Comparison of ENCODE assay signal across 16 mouse cellular contexts in the genomic region with DNA sequence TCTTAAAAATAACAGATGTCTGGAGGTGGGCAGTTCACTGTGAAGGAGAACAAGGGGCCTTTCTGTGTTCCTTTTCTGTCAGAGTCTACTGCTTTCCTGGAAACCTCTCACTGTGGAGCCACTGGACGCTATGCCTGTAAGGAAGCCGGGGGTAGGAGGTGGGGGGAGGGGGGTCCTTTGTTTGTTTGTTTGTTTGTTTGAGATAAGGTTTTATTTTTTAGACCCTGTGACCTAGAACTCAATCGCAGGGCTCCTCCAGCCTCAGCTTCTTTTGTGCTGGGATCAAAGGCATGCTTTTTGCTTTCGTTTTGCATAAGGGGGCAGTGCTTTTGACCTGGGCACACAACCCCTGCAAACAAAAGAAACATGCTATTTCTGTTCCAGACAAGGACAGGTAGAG. TPM values are rescaled to one million over a fixed set of nuclear protein-coding genes. Genes with fewer than 3 reads are reported as not detected.
DNase-seq lines count a peak whose midpoint lies in the region; ATAC-seq and TF ChIP-seq lines count a peak whose summit lies in the region.
"Had no signal": no experiment of that assay in that cellular context is flagged by ENCODE, and none has a peak within 500 bp of the region (broad histone marks: within the 10 kb centered on the region; RNA-seq: fewer than 3 reads in every experiment).

No protein-coding gene starts in this region.

- H3K4me3 ChIP-seq in heart, embryonic 15.5 days: no peak overlapping the region
- H3K4me3 ChIP-seq in heart, adult 2 months: no peak overlapping the region
- no peak overlapping the region for H3K4me3 ChIP-seq in midbrain, embryonic 11.5 days (ENCODE audit: low read depth, low read length)
- H3K4me3 ChIP-seq in midbrain, embryonic 15.5 days: no peak overlapping the region
- peak overlapping the region; percentile 35 for H3K4me3 ChIP-seq in limb, embryonic 10.5 days
- peak overlapping the region; percentile 10 for H3K4me3 ChIP-seq in myocyte
- H3K4me3 ChIP-seq: embryonic facial prominence, embryonic 15.5 days; hindbrain, embryonic 13.5 days; left cerebral cortex, adult 2 months had no signal

- DNase-seq in heart, adult 2 months: no peak
- peak; percentile 82 for DNase-seq in midbrain, embryonic 11.5 days (ENCODE audit: low spot score, missing footprints)
- DNase-seq in limb, embryonic 10.5 days (ENCODE audit: low spot score): no peak
- no peak for DNase-seq in adrenal gland, adult 18-20 months (ENCODE audit: low spot score in 2 of 2)
- DNase-seq in gastrocnemius, postnatal 10 days: no peak
- DNase-seq: cerebellum, adult 9-10 months; gastrocnemius, postnatal 25 days; kidney, postnatal 10 days; lung, adult 2 months had no signal

- intact Hi-C loops in heart, adult 2 months (cut with DNase I): no loop called here

- WGBS in heart, embryonic 15.5 days: 37% methylated on average over 4 of the region's 4 CpGs
- 44% methylated on average over 4 of the region's 4 CpGs for WGBS in heart, adult 2 months
- 29% methylated on average over 4 of the region's 4 CpGs for WGBS in midbrain, embryonic 11.5 days
- 35% methylated on average over 4 of the region's 4 CpGs for WGBS in midbrain, embryonic 15.5 days
- 20% methylated on average over 4 of the region's 4 CpGs for WGBS in limb, embryonic 10.5 days

- TF ChIP-seq CTCF in heart, adult 2 months (IDR thresholded peaks at IDR 0.05): no peak

- no peaks in the 10 kb centered on the region for H3K36me3 ChIP-seq in heart, embryonic 15.5 days
- no peaks in the 10 kb centered on the region for H3K36me3 ChIP-seq in heart, adult 2 months (ENCODE audit: control insufficient read depth, insufficient read depth, low read length)
- no peaks in the 10 kb centered on the region for H3K36me3 ChIP-seq in midbrain, embryonic 11.5 days (ENCODE audit: control insufficient read depth, insufficient read depth, low read length)
- no peaks in the 10 kb centered on the region for H3K36me3 ChIP-seq in midbrain, embryonic 15.5 days (replicated peaks)
- H3K36me3 ChIP-seq in limb, embryonic 10.5 days: no peaks in the 10 kb centered on the region
- H3K36me3 ChIP-seq in myocyte (ENCODE audit: control insufficient read depth, insufficient read depth): no peaks in the 10 kb centered on the region
- H3K36me3 ChIP-seq: embryonic facial prominence, embryonic 15.5 days; hindbrain, embryonic 13.5 days had no signal

- H3K4me2 ChIP-seq in heart, embryonic 15.5 days: peak overlapping the region; percentile 19; the same call in 1 of the 2 replicates
- H3K4me2 ChIP-seq in midbrain, embryonic 11.5 days: no peak overlapping the region
- no peak overlapping the region for H3K4me2 ChIP-seq in midbrain, embryonic 15.5 days
- H3K4me2 ChIP-seq in myocyte (ENCODE audit: low read depth): peak overlapping the region; percentile 95
- H3K4me2 ChIP-seq: hindbrain, embryonic 13.5 days had no signal

- no peak overlapping the region for H3K9ac ChIP-seq in heart, embryonic 15.5 days
- H3K9ac ChIP-seq in heart, adult 2 months (ENCODE audit: low read depth, low read length): no peak overlapping the region
- H3K9ac ChIP-seq in midbrain, embryonic 11.5 days (ENCODE audit: low read length): no peak overlapping the region
- no peak overlapping the region for H3K9ac ChIP-seq in midbrain, embryonic 15.5 days
- H3K9ac ChIP-seq: embryonic facial prominence, embryonic 15.5 days; hindbrain, embryonic 13.5 days had no signal

- ATAC-seq in heart, embryonic 15.5 days (replicated peaks; ENCODE audit: insufficient number of reproducible peaks, insufficient read depth, low FRiP score, low read depth): no peak
- ATAC-seq in midbrain, embryonic 11.5 days (ENCODE audit: low FRiP score): no peak
- no peak for ATAC-seq in midbrain, embryonic 15.5 days (replicated peaks)
- ATAC-seq: CD4-positive, CD25-positive, alpha-beta regulatory T cell, adult 4 months had no signal

- TF ChIP-seq EP300 in heart, adult 2 months (IDR thresholded peaks at IDR 0.05; ENCODE audit: insufficient read depth, low read depth, low read length): no peak

- H3K27me3 ChIP-seq in heart, embryonic 15.5 days: no peaks in the 10 kb centered on the region
- no peaks in the 10 kb centered on the region for H3K27me3 ChIP-seq in heart, adult 2 months (ENCODE audit: control insufficient read depth, insufficient read depth, low read length)
- no peaks in the 10 kb centered on the region; the same call in 1 of the 2 replicates for H3K27me3 ChIP-seq in midbrain, embryonic 11.5 days (ENCODE audit: control insufficient read depth, insufficient read depth, low read length)
- H3K27me3 ChIP-seq in midbrain, embryonic 15.5 days (replicated peaks): no peaks in the 10 kb centered on the region; the same call in 1 of the 2 replicates
- H3K27me3 ChIP-seq in limb, embryonic 10.5 days (ENCODE audit: low read depth, poor library complexity, severe bottlenecking): no peaks in the 10 kb centered on the region
- no peaks in the 10 kb centered on the region for H3K27me3 ChIP-seq in myocyte (ENCODE audit: control insufficient read depth, insufficient read depth, insufficient read length)
- H3K27me3 ChIP-seq: embryonic facial prominence, embryonic 15.5 days; hindbrain, embryonic 13.5 days had no signal

- no peaks in the 10 kb centered on the region for H3K79me2 ChIP-seq in heart, adult 2 months (replicated peaks; ENCODE audit: control insufficient read depth, insufficient read depth, low read length)
- H3K79me2 ChIP-seq in myocyte (ENCODE audit: control insufficient read depth, insufficient read depth): no peaks in the 10 kb centered on the region

- no peaks in the 10 kb centered on the region for H3K9me3 ChIP-seq in heart, embryonic 15.5 days (replicated peaks)
- no peaks in the 10 kb centered on the region for H3K9me3 ChIP-seq in midbrain, embryonic 11.5 days (ENCODE audit: control insufficient read depth, low read length)
- H3K9me3 ChIP-seq in midbrain, embryonic 15.5 days: no peaks in the 10 kb centered on the region
- no peaks in the 10 kb centered on the region for H3K9me3 ChIP-seq in limb, embryonic 10.5 days (replicated peaks)
- H3K9me3 ChIP-seq: embryonic facial prominence, embryonic 15.5 days; hindbrain, embryonic 13.5 days had no signal

- TF ChIP-seq POLR2A in heart, adult 2 months (IDR thresholded peaks at IDR 0.05; ENCODE audit: insufficient read depth, low read depth, low read length): no peak
- no peak for TF ChIP-seq POLR2A in myocyte (IDR thresholded peaks at IDR 0.05; ENCODE audit: insufficient read length, low read depth)

- no peak overlapping the region for H3K27ac ChIP-seq in heart, embryonic 15.5 days
- no peak overlapping the region for H3K27ac ChIP-seq in heart, adult 2 months
- no peak overlapping the region for H3K27ac ChIP-seq in midbrain, embryonic 11.5 days (ENCODE audit: low read depth, low read length)
- H3K27ac ChIP-seq in midbrain, embryonic 15.5 days: no peak overlapping the region
- H3K27ac ChIP-seq in limb, embryonic 10.5 days: peak overlapping the region; percentile 91
- H3K27ac ChIP-seq: embryonic facial prominence, embryonic 15.5 days; hindbrain, embryonic 13.5 days; left cerebral cortex, adult 2 months had no signal

- peaks cover 20% of the 10 kb centered on the region for H3K4me1 ChIP-seq in heart, embryonic 15.5 days (replicated peaks)
- no peaks in the 10 kb centered on the region; the same call in 1 of the 2 replicates for H3K4me1 ChIP-seq in heart, adult 2 months (ENCODE audit: control insufficient read depth, insufficient read depth, low read length)
- no peaks in the 10 kb centered on the region for H3K4me1 ChIP-seq in midbrain, embryonic 11.5 days (ENCODE audit: control insufficient read depth, insufficient read depth, low read length)
- peaks cover 2% of the 10 kb centered on the region; the same call in 1 of the 2 replicates for H3K4me1 ChIP-seq in midbrain, embryonic 15.5 days
- peaks cover 74% of the 10 kb centered on the region for H3K4me1 ChIP-seq in limb, embryonic 10.5 days

- H3ac ChIP-seq in myocyte (ENCODE audit: control insufficient read depth, insufficient read length): no peak overlapping the region

TF ChIP-seq in myocyte, 11 proteins besides CTCF, POLR2A, EP300 and RAD21:
- no peak for TF ChIP-seq POLR2AphosphoS2 (IDR thresholded peaks at IDR 0.05; ENCODE audit: insufficient read length, low read depth)
- TF ChIP-seq REST (IDR thresholded peaks at IDR 0.05; ENCODE audit: insufficient read depth, insufficient read length): no peak
- no peak for TF ChIP-seq SRF (IDR thresholded peaks at IDR 0.05; ENCODE audit: control insufficient read depth, insufficient read length, low read depth)
- no peak for TF ChIP-seq MYOG (IDR thresholded peaks at IDR 0.05; ENCODE audit: control insufficient read depth in 1 of 3, insufficient read depth in 1 of 3, insufficient read length in 2 of 3, low read depth in 2 of 3)
- TF ChIP-seq CEBPB (IDR thresholded peaks at IDR 0.05; ENCODE audit: insufficient read depth, poor library complexity, severe bottlenecking): no peak
- TF ChIP-seq TCF3 (IDR thresholded peaks at IDR 0.05; ENCODE audit: insufficient read length, low read depth): no peak

RNA-seq across cellular contexts. Expression of a gene that starts 12.9 kb away (rescaled TPM):
- 22.9 and 27.9 TPM in 2 replicates for polyA plus RNA-seq in heart, embryonic 15.5 days (2015; fragmentation: Nextera tagmentation; extraction: Ambion mirVana)
- 10 to 100 TPM; 25.6 to 26.2 TPM for total RNA-seq in heart, adult 2 months (2021)
- 8.1 and 13.9 TPM in 2 replicates for polyA plus RNA-seq in heart, adult 2 months (2012; rRNA removed)
- 6.2 and 6.7 TPM in 2 replicates for polyA plus RNA-seq in midbrain, embryonic 11.5 days (2014; fragmentation: Nextera tagmentation; extraction: Ambion mirVana)
- polyA plus RNA-seq in midbrain, embryonic 15.5 days (2015; fragmentation: Nextera tagmentation; extraction: Ambion mirVana): 6.0 and 6.8 TPM in 2 replicates
- polyA plus RNA-seq in limb, embryonic 10.5 days (2016; fragmentation: Nextera tagmentation; extraction: Ambion mirVana): 65.4 and 85.4 TPM in 2 replicates
- 24.7 TPM for polyA plus RNA-seq in myocyte (2012; fragmentation: generic; extraction: Trizol)
- 10 to 100 TPM; 15.2 to 15.7 TPM for total RNA-seq in adrenal gland, adult 18-20 months (2021)
- 10 to 100 TPM; 13.6 to 21.0 TPM for total RNA-seq in gastrocnemius, postnatal 10 days (2021)

Comparison
In these comparisons a context has a peak if more than half of its experiments do, and no peak if none do; other contexts are left out.
1. H3K4me2 ChIP-seq: peak in heart, embryonic 15.5 days (single experiment) and myocyte (single experiment); none in midbrain, embryonic 11.5 days (single experiment) and midbrain, embryonic 15.5 days (single experiment).
2. H3K4me3 ChIP-seq: peak in limb, embryonic 10.5 days (single experiment) and myocyte (single experiment); none in heart, embryonic 15.5 days (single experiment), heart, adult 2 months (single experiment), midbrain, embryonic 11.5 days (single experiment) and midbrain, embryonic 15.5 days (single experiment).